Mouse (Mus musculus): ENCODE results near the gene Lamc2. TPM values are rescaled to one million over a fixed set of nuclear protein-coding genes. Genes with fewer than 3 reads are reported as not detected.

The Lamc2 gene
- polyA plus RNA-seq, 1 experiment: 37.5 TPM

DNA sequence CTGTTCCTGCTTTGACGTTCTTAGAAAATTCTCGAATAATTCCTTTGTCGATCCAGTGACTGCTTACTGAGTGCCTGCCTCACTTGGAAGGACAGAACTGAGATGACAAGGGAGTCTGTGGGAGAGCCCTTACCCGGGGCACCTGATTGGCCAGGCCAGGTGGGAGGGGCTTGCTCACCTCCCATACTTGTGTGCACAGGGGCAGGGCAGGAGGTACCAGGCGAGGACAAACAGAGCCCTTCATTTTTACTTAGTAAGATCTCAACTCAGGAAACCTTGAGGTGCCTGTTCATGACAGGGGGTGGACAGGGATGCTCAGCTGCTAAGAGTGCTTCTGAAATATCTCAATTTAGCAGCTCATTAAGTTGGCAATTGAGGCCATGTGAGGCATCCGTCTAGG lies 110.3 kb downstream of the Lamc2 start:
- Histone ChIP-seq H3K4me3 (replicated peaks; ENCODE audit: extremely low read depth, low read depth, low read length) (no peak overlapping the region), H3K4me1 (ENCODE audit: control insufficient read depth, insufficient read depth, low read length) (no peaks in the 10 kb centered on the region; the same call in none of the 2 replicates)
- DNase-seq: no peak
- 0 out of 2 replicates have a peak, but pooled peaks have one; percentile 5 for TF ChIP-seq POLR2A (IDR thresholded peaks at IDR 0.05; ENCODE audit: borderline replicate concordance, extremely low read depth, low read depth, low read length)
- no peak for TF ChIP-seq CTCF (IDR thresholded peaks at IDR 0.05; ENCODE audit: insufficient read depth, low read length)
- WGBS: 41% methylated on average over 6 of the region's 6 CpGs

DNA sequence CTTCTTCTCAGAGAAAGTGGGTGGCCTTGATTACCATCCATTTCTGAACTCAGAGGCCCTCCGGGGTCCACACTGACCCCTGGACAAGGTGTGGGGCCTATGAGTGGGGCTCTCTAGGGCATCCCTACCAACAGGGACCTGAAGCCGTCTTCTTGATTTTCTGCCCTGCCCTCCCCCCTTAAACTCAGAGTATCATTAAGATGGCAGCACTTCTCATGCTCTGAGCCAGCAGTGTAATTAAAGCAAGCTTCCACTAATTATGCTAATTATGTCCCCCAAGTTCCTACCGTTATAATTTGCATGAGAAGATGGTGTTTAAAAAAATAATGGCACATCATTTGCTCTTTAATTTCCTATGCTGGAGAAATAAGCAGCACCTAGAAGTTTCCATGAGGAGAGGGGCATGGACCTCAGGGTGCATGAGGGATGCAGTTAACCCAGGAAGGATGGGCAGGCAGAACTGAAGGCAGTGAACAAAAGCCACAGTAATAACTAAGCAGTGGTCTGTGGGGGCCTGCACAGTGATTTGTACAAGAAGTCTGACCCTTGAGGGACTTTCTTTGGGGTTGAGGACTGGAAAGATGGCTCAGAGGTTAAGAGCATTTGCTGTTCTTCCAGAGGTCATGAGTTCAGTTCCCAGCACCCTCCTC lies 111.0 kb downstream of the Lamc2 start:
- WGBS: 83% methylated on average over 3 of the region's 3 CpGs
- TF ChIP-seq CTCF (IDR thresholded peaks at IDR 0.05; ENCODE audit: insufficient read depth, low read length) (no peak), POLR2A (IDR thresholded peaks at IDR 0.05; ENCODE audit: borderline replicate concordance, extremely low read depth, low read depth, low read length) (no peak)
- no peak for DNase-seq
- Histone ChIP-seq H3K4me3 (replicated peaks; ENCODE audit: extremely low read depth, low read depth, low read length) (no peak overlapping the region), H3K4me1 (ENCODE audit: control insufficient read depth, insufficient read depth, low read length) (no peaks in the 10 kb centered on the region; the same call in none of the 2 replicates)

DNA sequence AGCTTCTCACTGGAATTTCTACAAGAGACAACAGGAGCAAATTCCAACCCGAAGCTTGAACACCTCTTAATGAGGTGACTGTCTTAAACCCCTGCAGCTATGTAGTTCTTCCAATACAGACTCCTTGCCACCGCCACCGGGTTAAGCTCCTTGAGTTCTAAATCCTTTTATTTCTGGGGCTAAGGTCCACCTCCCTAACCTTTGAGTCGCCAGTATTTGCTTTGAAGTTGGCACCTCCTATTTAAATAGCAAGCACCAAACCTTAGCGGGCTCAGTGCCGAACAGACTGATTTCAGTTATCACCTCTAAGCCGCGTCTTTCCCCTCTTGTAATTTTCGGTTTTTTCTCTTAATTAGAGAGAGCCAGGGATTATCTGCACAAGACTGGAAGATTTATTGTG lies 112.8 kb downstream of the Lamc2 start:
- DNase-seq: no peak
- WGBS: 46% methylated on average over 9 of the region's 9 CpGs
- Histone ChIP-seq H3K4me1 (ENCODE audit: control insufficient read depth, insufficient read depth, low read length) (no peaks in the 10 kb centered on the region; the same call in none of the 2 replicates), H3K4me3 (replicated peaks; ENCODE audit: extremely low read depth, low read depth, low read length) (no peak overlapping the region)
- TF ChIP-seq CTCF (IDR thresholded peaks at IDR 0.05; ENCODE audit: insufficient read depth, low read length) (no peak), POLR2A (IDR thresholded peaks at IDR 0.05; ENCODE audit: borderline replicate concordance, extremely low read depth, low read depth, low read length) (no peak)

Other genes starting within 250 kb of the Lamc2 start
- 6.0 and 7.6 TPM in 2 replicates for gene Nmnat2, start 231.5 kb downstream of the Lamc2 start, polyA plus RNA-seq (2012; rRNA removed)
- 101 and 116 TPM in 2 replicates for gene Lamc1, start 146.3 kb upstream of the Lamc2 start, polyA plus RNA-seq (2012; rRNA removed)
- gene Shcbp1l, start 238.7 kb upstream of the Lamc2 start, polyA plus RNA-seq (2012; rRNA removed): 0.13 and 0.28 TPM in 2 replicates

Data from lung, adult 2 months (tissue).